Mouse (Mus musculus) lung, postnatal 14 days (tissue): Measurements from ENCODE around the gene Rpp25.
A peak's percentile ranks its signal among the peaks of the same experiment; 100 is the strongest.

Experiments
- DNase-seq: peaks from one replicate; pipeline ENCODE4 v3.0.0; 2021

The Rpp25 gene

GRCm38 (mm10) chr9:57521056-57521911, 17.5 kb downstream of the Rpp25 start, which contains the start of gene Cox5a:
Gene Cox5a, plus strand, starts transcription at chr9:57521274.
- DNase-seq, result peak; percentile 95

GRCm38 (mm10) chr9:57522114-57522860, 18.5 kb downstream of the Rpp25 start:
- no peak for DNase-seq

- DNase-seq, result no peak
Observed at GRCm38 (mm10) chr9:57522861-57523246, 19.0 kb downstream of the Rpp25 start.

GRCm38 (mm10) chr9:57523754-57524153, 19.9 kb downstream of the Rpp25 start:
- DNase-seq, result no peak

- DNase-seq, result no peak
Observed at GRCm38 (mm10) chr9:57524439-57524838, 20.6 kb downstream of the Rpp25 start.

- no peak for DNase-seq
Observed at GRCm38 (mm10) chr9:57525516-57525915, 21.7 kb downstream of the Rpp25 start.

GRCm38 (mm10) chr9:57526435-57526834, 22.6 kb downstream of the Rpp25 start:
- DNase-seq, result no peak

GRCm38 (mm10) chr9:57531946-57532345, 28.1 kb downstream of the Rpp25 start:
- no peak for DNase-seq

GRCm38 (mm10) chr9:57536362-57536761, 32.5 kb downstream of the Rpp25 start:
- DNase-seq, result no peak

GRCm38 (mm10) chr9:57537044-57537727, 33.4 kb downstream of the Rpp25 start, which contains the start of gene Fam219b:
Gene Fam219b, plus strand, starts transcription at chr9:57537528.
- DNase-seq, result peak; percentile 91

- DNase-seq, result peak; percentile 20
Observed at GRCm38 (mm10) chr9:57537728-57538181, 33.9 kb downstream of the Rpp25 start.

- no peak for DNase-seq
Observed at GRCm38 (mm10) chr9:57539550-57539949, 35.7 kb downstream of the Rpp25 start.

- DNase-seq, result peak; percentile 54
Observed at GRCm38 (mm10) chr9:57541312-57541711, 37.5 kb downstream of the Rpp25 start.

GRCm38 (mm10) chr9:57543951-57544350, 40.1 kb downstream of the Rpp25 start:
- DNase-seq, result no peak

- DNase-seq, result no peak
Observed at GRCm38 (mm10) chr9:57547287-57547686, 43.5 kb downstream of the Rpp25 start.

- no peak for DNase-seq
Observed at GRCm38 (mm10) chr9:57547869-57548268, 44.0 kb downstream of the Rpp25 start.

- DNase-seq, result no peak
Observed at GRCm38 (mm10) chr9:57549186-57549585, 45.4 kb downstream of the Rpp25 start.

- peak; percentile 34 for DNase-seq
Observed at GRCm38 (mm10) chr9:57550126-57550862, 46.5 kb downstream of the Rpp25 start.

GRCm38 (mm10) chr9:57552139-57552887, 48.5 kb downstream of the Rpp25 start, which contains the start of gene Mpi:
Gene Mpi, minus strand, starts transcription at chr9:57552763.
- DNase-seq, result peak; percentile 69

GRCm38 (mm10) chr9:57553119-57553518, 49.3 kb downstream of the Rpp25 start:
- DNase-seq, result no peak

- DNase-seq, result no peak
Observed at GRCm38 (mm10) chr9:57554753-57555152, 50.9 kb downstream of the Rpp25 start.
